Mouse (Mus musculus) CH12.LX (cell line): ENCODE measurements at regions not wholly inside any gene's neighbourhood (a gene's known extent, or its start where the extent isn't known, plus 50 kb on each side); places are given as distances from the start of the nearest gene placed in this dataset.

Experiments used
- CTCF ChIP-seq, 2 experiments: IDR thresholded peaks in 1 of 2; conservative IDR thresholded peaks in 1 of 2; 2 replicates each; pipeline ENCODE4 v1.5.1; 2011 to 2012; ENCODE audit warnings: low read depth in 2 of 2, low read length in 2 of 2, improper control_type of control experiment in 1 of 2, inconsistent platforms in 1 of 2, mild to moderate bottlenecking in 1 of 2, moderate library complexity in 1 of 2
- E2F4 ChIP-seq: IDR thresholded peaks from 2 replicates; pipeline ENCODE4 v1.6.1; 2011; ENCODE audit warnings: low read depth, low read length, improper control_type of control experiment; ENCODE audit not compliant: insufficient replicate concordance
- EP300 ChIP-seq: IDR thresholded peaks from 2 replicates; pipeline ENCODE4 v1.6.1; 2011; ENCODE audit warnings: low read length, improper control_type of control experiment
- IRF4 ChIP-seq: IDR thresholded peaks from 2 replicates; pipeline ENCODE4 v1.6.1; 2014; ENCODE audit warnings: low read depth, mild to moderate bottlenecking, inconsistent platforms, low read length, improper control_type of control experiment
- POLR2A ChIP-seq: IDR thresholded peaks from 2 replicates; pipeline ENCODE4 v1.6.1; 2011; ENCODE audit warnings: low read depth, mild to moderate bottlenecking, improper control_type of control experiment, low read length
- SIN3A ChIP-seq: IDR thresholded peaks from 2 replicates; pipeline ENCODE4 v1.6.1; 2012; ENCODE audit warnings: low read length, improper control_type of control experiment, inconsistent platforms
- ZNF384 ChIP-seq: IDR thresholded peaks from 2 replicates; pipeline ENCODE4 v1.6.1; 2012; ENCODE audit warnings: low read depth, low read length, improper control_type of control experiment, inconsistent platforms

GRCm38 (mm10) chr9:13988901-13989300, 161.4 kb downstream of the Fam76b start:
- TF ChIP-seq POLR2A (no peak), SIN3A (no peak), E2F4 (no peak), ZNF384 (no peak), CTCF (conservative IDR thresholded peaks at IDR 0.05 in 1 of 2, IDR thresholded peaks at IDR 0.05 in 1 of 2; ENCODE audit: low read depth in 2 of 2, low read length in 2 of 2) (no peak), IRF4 (no peak), EP300 (no peak)
